Mouse (Mus musculus) frontal cortex, adult 2 months (tissue): ENCODE data around the gene Mrtfa. TPM values are rescaled to one million over a fixed set of nuclear protein-coding genes. Genes with fewer than 3 reads are reported as not detected.

ENCODE experiments used
- DNase-seq, 2 experiments: peaks; one replicate each; pipeline ENCODE4 v3.0.0; 2022; ENCODE audit warnings: low spot score in 1 of 2; ENCODE audit errors: extremely low spot score in 1 of 2
- polyA plus RNA-seq: library from polyadenylated mRNA; depleted of rRNA; stranded (reverse); fragments of >200 nt; gene quantifications from 2 replicates; pipeline ENCODE4 v1.2.3, GENCODE M21; 2012

Gene Mrtfa
- polyA plus RNA-seq, 1 experiment: 41.8 TPM

DNA sequence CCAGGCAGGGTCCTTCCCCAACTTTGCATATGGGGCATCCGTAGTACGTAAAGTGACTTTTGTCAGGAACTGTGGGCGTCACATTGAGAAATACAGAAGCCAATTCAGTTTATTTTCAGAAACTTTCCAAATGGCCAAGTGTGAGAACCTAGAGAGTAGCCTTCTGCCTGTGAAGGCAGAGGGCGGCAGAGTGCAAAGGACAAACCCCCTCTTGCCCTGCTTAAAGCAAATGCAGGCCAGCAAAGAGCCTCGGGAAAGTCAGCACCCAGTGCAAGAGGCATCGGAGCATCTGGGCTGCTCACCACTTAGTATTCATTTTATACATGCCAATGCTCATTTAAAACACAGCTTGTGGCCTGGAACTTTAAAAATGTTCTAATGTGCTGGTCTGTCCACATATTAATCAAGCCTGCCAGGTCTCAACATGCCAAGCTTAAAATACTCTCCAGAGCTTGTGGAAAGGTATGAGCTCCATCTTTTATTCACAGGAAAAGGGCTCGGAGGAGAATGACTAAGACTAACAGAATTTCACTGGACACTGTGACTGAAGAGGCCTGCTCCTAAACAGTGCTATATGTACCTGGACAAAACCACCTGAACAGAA is 31.9 kb downstream of the Mrtfa start:
- DNase-seq: no peak

DNA sequence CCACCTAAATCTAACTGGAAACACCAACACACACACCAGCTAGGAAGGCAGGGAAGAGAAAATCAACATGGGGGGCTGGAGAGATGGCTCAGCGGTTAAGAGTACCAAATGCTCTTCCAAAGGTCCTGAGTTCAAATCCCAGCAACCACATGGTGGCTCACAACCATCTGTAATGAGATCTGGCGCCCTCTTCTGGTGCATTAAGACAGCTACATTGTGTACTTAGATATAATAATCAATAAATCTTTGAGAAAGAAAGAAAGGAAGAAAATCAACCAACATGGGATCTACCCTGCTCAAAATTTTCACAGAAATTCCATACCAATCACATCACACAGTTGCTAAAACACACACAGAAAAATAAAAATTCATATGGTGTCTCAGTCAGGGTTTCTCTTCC is 34.1 kb downstream of the Mrtfa start:
- no peak for DNase-seq

DNA sequence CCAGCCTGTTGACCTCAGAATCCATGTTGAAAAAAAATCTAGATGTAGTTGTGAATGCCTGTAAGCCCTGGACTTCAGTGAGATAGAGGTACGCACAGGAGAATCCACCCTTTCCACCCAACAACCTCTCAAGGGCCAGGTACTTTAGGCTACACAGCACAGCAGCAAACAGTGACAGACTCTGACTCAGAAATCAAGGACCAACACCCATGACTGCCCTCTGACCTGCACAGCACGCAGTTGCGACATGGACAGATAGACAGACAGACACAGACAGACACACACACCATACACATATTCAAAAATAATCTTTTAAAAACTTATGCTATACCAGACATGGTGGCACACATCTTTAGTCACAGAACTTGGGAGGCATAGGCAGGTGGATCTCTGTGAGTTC is 34.7 kb downstream of the Mrtfa start:
- DNase-seq: no peak

DNA sequence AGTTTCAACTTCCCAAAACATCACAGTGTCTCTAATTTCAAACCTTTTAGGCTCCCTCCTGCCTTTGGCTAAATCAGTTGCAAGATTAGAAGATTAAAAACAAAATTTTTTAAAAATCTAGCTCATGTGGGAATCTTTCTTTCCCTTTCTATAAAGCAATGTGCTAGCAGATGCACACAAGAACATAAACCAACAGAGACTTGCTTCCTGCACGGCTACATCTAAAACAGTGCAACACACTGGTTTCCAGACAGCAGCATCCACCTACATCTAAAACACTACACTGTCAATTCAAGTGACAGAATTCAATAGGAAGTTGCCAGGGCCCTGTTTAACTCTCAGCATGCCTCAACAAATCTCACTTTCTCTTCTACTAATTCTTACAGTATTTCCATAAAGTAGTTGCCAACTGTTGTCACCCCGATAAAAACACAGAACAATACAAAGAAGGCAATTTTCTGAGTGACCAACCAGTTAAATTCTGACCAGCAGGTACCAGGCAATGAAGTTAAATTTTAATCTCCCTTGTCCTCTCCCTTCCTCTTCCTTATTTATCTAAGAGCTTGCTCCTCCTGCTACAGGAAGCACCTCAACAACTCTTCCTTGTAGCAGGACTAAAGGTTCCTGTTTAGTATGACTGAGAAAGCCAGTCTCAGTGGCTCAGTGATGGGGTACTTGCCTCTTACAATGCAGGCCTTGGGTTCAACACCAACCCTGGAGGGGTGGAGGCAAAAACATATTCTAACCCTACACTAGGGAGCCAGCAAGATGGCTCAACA is 35.5 kb downstream of the Mrtfa start:
- DNase-seq: no peak

DNA sequence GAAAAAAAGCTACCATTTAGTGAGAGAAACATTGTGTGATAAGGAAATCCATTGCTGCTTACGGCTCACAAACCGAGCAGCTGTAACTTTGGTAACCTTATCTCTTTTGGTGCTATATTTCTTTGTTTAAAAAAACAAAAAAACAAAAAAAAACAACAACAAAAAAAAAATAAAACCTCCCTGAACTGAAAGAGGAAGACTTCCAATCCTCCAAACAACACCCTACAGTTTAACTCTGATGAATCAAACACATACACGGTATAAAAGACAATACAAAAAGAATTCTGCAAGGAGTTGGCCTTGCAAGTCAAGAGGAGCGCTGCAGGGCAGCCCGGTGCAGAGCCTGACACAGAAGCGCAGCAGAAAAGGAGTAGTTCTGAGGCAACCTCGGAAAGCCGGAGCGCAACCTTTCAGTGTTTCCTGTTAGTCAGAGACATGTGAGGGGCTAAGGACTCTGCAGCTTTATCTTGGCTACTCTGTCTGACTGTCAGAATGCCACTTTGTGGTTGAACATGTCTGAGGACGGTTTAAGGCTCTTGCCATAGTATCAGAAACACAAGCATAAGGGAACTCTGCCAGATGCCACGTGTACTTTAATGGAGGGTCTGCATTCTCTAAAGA is 48.5 kb downstream of the Mrtfa start:
- no peak for DNase-seq

DNA sequence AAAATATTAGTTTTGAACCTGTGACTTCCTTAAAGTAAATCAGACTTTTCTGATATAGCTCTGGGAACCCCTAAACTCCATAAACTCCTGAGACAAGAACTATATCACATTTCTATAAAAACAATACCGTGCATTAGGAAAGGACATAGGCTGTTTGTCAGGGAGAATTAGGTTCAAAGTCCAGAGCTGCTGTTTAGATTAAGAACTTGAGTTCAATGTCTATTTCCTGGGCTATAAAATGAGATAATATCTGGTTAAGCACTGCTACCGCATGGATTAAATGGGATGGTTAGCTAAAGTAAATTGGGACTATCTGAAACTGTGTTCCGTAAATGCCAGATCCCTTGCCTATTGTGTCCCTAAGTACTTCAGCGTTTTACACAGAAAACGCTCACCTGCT is 50.6 kb downstream of the Mrtfa start:
- no peak for DNase-seq

DNA sequence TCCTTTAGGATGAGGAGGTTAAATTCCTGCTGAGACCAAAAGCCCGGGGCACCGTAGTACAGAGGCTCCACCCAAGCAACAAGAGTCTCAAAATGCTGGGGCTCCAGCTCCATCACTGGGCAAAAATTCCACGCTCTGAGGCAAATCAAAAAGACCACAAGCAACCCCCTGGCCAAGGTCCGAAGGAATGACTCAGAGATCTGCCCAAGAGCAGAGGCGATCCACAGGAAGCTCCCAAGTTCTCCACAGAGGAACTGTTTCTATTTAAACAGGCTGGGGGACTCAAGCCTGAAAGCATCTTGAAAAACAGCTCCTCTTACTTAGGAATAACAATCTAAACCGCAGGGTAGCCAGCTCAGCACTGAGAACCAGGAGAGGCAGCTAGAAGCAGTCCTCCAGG is 53.3 kb downstream of the Mrtfa start:
- no peak for DNase-seq

DNA sequence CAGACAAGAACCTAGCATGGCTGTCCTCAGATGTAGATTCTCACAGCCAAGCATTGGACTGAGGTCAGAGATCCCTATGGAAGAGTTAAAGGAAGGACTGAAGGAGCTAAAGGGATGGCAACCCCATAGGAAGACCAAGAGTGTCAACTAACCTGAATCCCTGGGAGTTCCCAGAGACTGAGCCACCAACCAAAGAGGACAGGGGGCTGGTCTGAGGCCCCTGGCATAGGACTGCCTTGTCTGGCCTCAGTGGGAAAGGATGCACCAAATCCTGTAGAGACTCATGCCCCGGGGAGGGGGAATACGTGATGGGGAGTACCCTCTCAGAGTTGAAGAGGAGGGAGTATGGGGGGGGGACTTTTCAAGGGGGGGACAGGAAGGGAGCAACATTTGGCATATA is 56.8 kb downstream of the Mrtfa start:
- no peak for DNase-seq

DNA sequence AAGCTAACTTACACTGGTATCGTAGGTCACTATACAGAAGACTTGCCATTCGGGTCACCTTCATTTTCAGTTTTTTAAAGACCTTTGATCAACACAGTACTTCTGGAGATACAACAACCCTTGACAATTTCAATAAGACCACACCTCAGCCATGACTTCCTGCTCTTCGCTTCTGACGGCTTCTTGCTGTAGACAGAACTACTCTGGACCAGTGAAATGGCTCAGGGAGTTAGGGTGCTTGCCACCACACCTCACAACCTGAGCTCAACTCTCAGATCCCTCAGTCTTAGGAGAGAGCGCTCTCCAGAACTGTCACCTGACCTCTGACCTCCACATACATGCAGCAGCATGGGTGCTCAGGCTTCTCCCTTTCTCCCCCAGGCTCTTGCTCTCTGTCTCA is 59.4 kb downstream of the Mrtfa start:
- DNase-seq: no peak

DNA sequence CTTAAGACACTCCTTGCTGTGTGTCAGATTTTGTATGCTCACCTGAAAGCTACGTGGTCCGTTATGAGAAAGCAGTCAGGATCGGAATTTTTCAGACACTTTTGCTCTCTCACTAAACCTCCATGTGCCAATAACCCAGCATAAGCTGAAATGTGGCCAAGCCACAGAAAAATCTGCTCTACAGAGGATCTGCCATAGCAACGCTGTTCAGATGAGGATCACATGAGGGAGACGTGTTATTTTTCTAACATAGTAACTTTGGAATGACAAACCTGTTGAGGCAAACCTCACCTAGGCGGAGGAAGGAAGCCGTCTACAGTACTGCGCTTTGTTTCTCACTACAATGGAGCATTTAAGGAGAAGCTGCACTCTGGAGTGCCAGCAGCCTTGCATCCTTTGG is 60.6 kb downstream of the Mrtfa start:
- no peak for DNase-seq

DNA sequence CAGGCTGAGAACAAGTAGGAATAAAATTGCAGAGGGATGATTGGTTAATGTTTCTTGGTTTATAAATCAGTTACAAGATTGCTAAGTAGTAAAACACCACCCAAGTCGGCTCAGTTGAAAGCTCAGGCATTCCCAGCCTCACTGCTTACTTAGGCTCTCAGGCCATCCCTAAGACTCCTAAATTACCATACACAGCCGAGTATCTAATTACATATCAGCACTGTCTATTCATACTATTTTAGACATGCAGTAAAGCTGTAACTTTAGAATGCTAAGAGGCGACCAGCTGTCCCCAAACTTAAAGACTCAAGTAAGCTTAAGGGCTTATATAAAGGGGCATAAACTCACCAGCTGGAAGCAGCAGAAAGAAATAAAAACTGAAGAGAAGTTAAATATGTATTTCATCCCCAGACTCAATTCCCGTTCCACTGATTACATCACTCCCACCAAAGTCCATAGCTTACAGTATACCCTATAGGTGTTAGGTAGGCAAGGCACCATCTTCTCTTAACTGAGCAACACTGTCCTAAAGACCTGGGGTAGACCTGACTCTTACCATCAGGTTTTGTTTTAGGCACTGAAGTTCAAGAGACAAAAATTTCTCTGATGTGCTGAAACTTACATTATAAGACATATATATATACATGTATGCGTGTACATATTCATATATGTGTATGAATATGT is 62.3 kb downstream of the Mrtfa start:
- DNase-seq: no peak

DNA sequence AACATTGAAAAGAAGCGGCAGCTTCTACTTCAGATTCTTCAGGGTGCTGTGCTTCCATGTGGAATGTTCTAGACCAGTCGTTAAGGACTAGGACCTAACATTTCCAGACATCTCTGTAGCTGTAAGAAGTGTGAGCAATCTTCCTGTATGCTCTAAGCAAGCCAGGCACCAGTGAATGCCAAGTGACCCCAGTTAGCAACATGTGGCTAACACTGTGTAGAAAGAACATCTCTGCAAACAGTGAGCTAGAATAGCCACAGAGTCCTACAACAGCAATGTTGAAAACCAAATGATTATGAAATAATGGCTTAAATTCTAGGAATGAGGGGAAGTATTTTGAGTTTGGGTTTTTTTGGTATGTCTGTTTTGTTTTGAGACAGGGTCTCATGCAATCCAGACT is 66.3 kb downstream of the Mrtfa start:
- no peak for DNase-seq

DNA sequence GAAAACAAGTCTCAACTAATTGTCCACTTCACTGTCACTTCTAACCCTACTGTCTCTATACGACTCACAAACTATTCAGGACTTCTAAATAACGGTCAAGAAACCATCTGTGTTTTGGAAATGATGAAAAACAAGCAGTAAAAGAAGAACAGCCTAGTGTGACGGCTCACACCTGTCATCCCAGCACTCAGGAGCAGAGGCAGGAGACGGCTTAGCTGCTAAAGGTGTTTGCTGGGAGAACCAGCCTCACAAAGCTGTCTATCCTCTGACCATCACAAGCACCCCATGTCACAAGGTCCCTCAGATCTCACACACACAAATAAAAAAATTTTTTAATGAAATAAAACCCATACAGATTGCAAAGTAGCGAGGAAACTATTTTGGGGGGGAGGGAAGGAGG is 67.4 kb downstream of the Mrtfa start:
- no peak for DNase-seq

DNA sequence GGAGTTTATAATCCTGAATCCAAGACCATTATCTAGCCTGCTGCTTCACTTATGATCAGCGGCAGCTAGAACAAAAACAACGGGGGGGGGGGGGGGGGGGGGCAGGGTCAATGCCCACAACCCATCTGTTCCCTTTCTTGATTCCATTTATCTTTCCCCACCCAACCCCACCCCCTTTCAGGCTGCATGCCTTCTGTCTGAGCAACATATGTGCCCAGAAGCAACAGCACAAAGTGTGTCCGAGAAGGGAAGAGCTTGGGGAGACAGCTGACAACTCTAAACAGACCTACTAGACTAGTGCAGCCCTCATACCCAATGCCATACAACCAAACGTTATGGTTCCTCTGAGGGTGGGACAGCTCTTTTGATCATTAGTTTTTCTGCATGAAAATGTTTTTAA is 68.0 kb downstream of the Mrtfa start:
- no peak for DNase-seq

DNA sequence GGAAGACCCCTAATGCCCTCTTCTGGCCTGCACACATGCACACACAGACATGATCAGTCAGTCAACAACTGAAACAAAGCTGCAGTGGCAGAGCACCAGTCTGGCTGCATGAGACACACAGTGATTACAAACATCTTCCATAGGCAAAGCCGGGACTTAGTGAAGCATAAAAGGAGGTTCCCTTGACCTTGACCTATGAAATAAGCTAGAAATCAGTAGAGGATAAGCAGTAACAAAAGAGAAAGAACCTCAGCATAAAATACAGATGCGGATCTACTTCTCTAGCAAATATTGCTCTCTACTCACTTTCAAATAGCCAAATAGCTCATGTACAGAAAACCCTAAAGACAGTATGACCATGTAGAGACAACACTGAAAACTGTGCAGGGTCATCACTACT is 68.5 kb downstream of the Mrtfa start:
- no peak for DNase-seq

DNA sequence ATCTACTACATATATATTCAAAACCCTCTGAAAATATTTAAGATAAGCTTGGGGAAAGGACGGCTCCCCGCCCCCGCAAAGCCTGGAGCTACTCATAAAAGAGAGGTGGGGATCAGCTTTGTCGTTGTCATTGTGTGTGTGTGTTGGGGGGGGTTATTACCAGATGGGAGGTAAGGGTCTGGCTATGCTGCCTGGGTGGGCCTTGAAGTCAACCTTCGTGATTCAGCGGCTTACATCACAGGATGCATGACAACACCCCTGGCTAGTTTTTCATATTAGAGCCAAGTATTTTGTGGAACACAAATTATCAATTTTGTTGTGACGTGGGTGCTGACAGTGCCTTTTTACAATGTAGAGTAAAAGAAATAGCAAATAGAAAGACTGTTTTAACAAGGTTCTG is 69.6 kb downstream of the Mrtfa start:
- DNase-seq: no peak

DNA sequence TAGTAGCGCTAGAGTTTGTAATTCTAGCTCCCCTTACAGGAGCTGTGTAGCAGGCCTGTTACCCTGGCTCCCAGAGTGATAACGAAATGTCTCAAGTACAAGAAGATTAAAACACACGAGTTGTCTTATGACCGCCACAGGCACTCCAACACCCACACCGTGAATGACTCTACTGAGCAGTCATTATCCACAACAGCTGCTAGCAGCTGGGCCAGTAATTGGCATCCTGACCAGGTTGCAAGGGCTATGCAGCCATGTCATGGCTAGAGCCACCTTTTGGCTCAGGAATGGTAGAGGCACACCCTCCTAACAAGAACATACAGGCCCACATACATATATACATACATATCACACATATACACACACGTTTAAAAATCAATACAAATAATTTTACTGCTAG is 70.4 kb downstream of the Mrtfa start:
- DNase-seq: no peak

DNA sequence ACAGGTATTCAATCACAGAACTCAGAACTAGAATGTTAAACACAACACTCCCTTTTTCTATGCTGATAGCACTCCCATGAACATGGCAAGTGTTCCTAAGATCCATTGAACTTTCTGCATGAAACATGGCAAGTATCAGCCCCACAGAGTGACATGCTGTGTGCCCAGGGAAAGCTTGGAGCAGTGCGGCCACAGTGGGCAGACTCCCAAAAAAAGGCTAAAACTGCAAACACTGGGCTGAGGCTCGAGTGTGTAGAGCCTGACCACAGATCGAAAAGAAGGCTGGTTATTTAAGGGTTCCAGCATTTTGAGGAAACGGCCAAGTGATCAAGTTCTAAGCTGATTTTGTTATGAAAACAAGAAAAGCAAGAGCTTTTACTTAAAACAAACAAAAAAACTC is 72.3 kb downstream of the Mrtfa start:
- DNase-seq: no peak

DNA sequence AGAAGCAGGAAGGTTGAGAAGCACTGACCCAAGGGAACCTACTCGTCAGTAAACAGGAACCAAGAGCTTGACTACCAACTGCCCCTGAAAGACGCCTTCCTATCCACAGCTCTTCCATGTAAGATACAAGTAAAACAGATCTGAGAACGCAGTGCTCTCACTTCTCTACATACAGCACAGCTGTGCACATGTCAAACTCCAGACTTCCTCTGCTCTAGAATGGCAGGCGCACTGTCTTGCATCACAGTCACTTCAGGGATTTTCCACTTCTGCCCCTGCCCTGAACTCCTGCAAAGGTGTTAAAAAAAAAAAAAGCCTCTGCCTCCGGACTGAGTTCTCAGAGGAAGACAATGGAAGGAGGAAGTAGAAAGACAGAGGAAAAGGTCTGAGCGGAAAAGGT is 78.0 kb downstream of the Mrtfa start:
- no peak for DNase-seq

DNA sequence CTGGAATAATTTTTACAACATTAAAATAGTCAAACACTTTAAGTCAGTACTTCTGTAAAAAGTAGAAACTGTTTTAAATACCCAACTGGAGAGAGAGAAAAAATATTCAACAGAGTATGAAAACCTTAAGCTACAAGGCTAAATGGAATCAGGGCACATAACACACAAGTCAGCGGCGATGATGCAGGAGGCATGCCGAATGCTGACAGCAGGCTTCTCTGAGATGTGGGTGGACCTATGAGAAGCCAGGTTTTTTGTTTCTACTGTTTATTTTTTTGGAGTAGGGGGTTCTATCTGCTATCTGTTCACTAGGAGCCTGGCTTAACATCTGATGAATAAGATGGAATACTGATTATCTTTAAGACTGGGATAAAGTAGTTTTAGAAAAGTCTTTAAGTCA is 80.2 kb downstream of the Mrtfa start:
- DNase-seq: no peak

DNA sequence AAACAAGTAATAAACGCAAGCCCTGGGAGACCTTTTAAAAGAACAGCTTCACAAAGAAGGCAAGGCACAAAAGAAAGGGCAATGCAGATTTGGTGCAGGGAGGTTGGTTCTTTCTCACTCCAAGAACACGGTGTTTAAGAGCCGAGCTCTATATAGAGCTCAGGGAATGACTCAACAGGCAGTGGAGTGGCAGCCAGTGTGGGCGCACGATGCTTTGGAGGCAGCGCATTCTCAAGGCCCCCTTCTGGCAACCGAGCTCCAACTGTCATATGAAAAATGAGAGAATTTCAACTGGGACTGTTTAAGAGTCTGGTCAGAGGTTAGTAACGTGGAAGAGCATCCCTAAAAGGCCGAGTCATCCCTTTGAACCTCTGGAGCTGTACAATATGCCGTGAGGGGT is 84.6 kb downstream of the Mrtfa start:
- DNase-seq: peak; percentile 72 to 87
